Mouse (Mus musculus): ENCODE measurements around the gene Bmper. TPM values are rescaled to one million over a fixed set of nuclear protein-coding genes. Genes with fewer than 3 reads are reported as not detected.
A peak's percentile ranks its signal among the peaks of the same experiment; 100 is the strongest.

Bmper gene
- polyA plus RNA-seq, 1 experiment from 2014 or later, result 14.0 TPM

DNA sequence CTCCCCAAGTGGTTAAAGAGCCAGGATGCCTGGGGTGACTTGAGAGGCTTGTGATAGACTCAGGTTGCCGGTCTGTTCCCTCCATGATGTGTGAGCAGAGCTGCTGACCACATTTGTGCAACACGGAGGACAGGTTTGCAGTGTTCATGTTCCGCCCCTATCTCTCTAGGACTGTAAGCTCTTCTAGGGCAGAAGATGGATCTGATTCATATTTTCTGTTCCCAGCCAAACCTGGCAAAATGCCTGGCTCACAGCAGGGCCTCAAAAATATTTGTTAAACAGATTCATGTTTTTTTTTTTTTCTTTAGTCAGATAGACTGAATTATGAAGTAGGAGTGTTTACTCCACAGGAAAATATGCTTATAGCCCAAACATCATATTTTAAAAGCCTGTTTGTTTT is 20.0 kb downstream of the Bmper start:
- Histone ChIP-seq H3K27ac (no peak overlapping the region), H3K27me3 (peaks cover 8% of the 10 kb centered on the region; the same call in 1 of the 2 replicates), H3K4me1 (no peaks in the 10 kb centered on the region), H3K4me2 (no peak overlapping the region), H3K9ac (no peak overlapping the region), H3K36me3 (replicated peaks) (no peaks in the 10 kb centered on the region), H3K4me3 (replicated peaks) (no peak overlapping the region), H3K9me3 (no peaks in the 10 kb centered on the region)
- 86% methylated on average over 3 of the region's 3 CpGs for WGBS
- no peak for ATAC-seq (ENCODE audit: low FRiP score)

DNA sequence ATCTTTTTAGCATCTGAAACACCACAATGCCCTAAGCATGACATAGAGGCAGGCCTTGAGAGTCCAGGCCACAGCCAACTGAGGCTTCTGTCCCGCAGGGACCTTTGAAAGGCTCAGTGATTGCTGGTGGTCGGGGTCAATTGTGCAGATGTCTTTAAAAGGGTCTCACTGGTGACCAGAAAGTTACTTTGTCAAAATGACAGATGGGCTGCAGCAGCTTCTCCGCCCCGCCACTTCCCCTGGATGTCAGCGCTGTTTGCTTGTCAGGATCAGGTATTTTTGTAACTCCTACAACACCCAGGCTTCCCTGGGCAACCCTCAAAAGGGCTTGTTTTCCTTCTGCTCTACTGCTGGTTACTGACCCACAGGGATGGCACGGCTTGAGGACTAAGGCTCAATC is 21.0 kb downstream of the Bmper start:
- no peak overlapping the region for H3K9ac ChIP-seq
- no peak overlapping the region for H3K27ac ChIP-seq
- WGBS, result 82% methylated on average over 6 of the region's 6 CpGs
- H3K4me2 ChIP-seq, result no peak overlapping the region
- H3K27me3 ChIP-seq, result peaks cover 8% of the 10 kb centered on the region; the same call in 1 of the 2 replicates
- H3K36me3 ChIP-seq (replicated peaks), result no peaks in the 10 kb centered on the region
- H3K4me3 ChIP-seq (replicated peaks), result no peak overlapping the region
- no peaks in the 10 kb centered on the region for H3K4me1 ChIP-seq
- H3K9me3 ChIP-seq, result no peaks in the 10 kb centered on the region
- no peak for ATAC-seq (ENCODE audit: low FRiP score)

DNA sequence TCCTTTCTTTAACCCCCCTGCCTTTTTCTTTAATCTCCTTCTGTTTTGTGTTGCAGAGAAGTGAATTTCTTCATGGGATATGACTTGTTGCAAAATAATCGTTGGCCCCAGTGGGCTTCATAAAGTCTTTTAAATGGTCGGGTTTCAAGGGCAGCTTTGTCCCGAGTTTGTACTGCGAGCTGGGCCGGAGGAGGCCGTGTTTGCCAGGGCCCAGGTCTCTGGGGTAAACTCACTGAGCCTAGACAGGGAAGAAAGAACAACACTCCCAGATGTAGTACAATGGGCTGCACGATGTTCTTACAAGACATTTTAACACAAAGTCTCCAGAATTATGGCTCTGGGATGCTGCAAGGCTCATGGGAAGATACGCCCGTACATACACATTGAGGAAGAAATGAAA is 23.5 kb downstream of the Bmper start:
- ATAC-seq (ENCODE audit: low FRiP score), result no peak
- 85% methylated on average over 9 of the region's 9 CpGs for WGBS

DNA sequence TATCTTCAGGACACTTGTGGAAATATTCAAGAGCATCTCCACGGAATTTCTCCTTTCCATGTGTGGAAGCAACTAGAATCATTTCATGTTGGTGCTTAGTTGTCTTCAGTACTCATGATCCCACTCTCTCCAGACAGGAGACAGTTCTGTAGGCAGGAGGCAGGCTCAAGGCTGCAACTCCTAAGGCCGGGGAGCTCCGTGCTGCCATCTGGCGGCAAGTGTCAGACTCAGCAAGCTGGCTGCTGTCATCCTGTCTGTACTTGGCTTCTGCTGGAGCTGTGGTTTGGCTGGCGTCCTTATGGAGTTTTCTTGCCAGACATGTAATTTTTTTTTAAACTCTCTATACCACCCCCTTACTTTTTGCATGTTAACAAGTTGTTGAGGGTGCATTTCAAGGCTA is 27.1 kb downstream of the Bmper start:
- WGBS, result 7% methylated on average over 5 of the region's 5 CpGs
- Histone ChIP-seq H3K9me3 (no peaks in the 10 kb centered on the region), H3K4me3 (replicated peaks) (no peak overlapping the region), H3K4me2 (no peak overlapping the region), H3K27ac (no peak overlapping the region), H3K9ac (no peak overlapping the region), H3K36me3 (replicated peaks) (no peaks in the 10 kb centered on the region), H3K4me1 (peaks cover 28% of the 10 kb centered on the region), H3K27me3 (peaks cover 9% of the 10 kb centered on the region; the same call in 1 of the 2 replicates)
- ATAC-seq (ENCODE audit: low FRiP score), result peak; percentile 76

More for the DNA sequence above, 23.5 kb downstream of the Bmper start:
- no peak overlapping the region for H3K9ac ChIP-seq
- no peaks in the 10 kb centered on the region for H3K4me1 ChIP-seq
- H3K4me3 ChIP-seq (replicated peaks), result no peak overlapping the region
- no peaks in the 10 kb centered on the region for H3K36me3 ChIP-seq (replicated peaks)
- H3K27ac ChIP-seq, result no peak overlapping the region
- H3K4me2 ChIP-seq, result no peak overlapping the region
- peaks cover 8% of the 10 kb centered on the region; the same call in 1 of the 2 replicates for H3K27me3 ChIP-seq
- H3K9me3 ChIP-seq, result no peaks in the 10 kb centered on the region

DNA sequence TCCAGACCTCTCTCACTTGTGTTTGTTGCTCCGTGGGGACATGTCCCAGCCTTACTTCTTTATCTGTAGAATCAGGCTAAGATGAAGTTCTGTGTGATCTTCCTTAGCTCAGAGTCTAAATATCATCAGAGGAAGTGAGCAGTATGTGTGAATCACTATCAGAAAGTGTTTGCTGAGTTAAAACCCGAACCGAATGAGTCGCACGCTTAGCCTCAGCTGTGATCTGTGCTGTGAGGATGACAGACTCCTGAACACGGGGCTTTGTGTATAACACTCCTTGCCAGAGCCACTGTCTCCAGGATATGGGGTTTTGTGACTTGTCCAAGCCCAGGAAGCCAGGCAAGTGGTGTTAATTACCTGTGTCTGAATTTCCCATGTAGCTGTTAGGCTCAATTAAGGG is 28.1 kb downstream of the Bmper start:
- Histone ChIP-seq H3K36me3 (replicated peaks) (no peaks in the 10 kb centered on the region), H3K4me2 (no peak overlapping the region), H3K27me3 (0 out of 2 replicates have a peak, but pooled peaks cover 4% of the 10 kb centered on the region), H3K27ac (no peak overlapping the region), H3K9me3 (no peaks in the 10 kb centered on the region), H3K4me3 (replicated peaks) (no peak overlapping the region), H3K9ac (peak overlapping the region; percentile 12; the same call in 1 of the 2 replicates), H3K4me1 (peaks cover 28% of the 10 kb centered on the region)
- WGBS, result 85% methylated on average over 6 of the region's 6 CpGs
- ATAC-seq (ENCODE audit: low FRiP score), result no peak

DNA sequence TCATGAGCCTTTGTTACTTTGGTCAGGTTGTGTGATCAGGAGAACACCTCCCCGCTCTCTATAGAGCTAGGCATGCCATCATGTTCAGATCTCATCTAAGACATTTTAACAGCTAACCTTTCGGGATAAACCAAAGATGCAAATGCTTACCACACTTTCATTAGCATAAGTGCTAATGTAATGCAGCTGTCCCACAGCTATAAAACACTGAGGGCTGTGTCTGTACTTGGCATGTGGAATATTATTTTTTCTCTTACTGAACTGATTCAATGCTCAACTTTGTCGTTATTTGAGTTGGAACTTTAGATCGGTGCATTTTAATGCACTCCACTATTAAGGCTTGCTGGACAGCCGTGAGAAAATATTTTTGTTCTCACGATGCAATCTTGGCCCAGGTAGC is 30.7 kb downstream of the Bmper start:
- Histone ChIP-seq H3K4me1 (peaks cover 28% of the 10 kb centered on the region), H3K9ac (no peak overlapping the region), H3K9me3 (no peaks in the 10 kb centered on the region), H3K27ac (no peak overlapping the region), H3K4me3 (replicated peaks) (no peak overlapping the region), H3K4me2 (no peak overlapping the region), H3K27me3 (0 out of 2 replicates have a peak, but pooled peaks cover 4% of the 10 kb centered on the region), H3K36me3 (replicated peaks) (no peaks in the 10 kb centered on the region; the same call in 1 of the 2 replicates)
- 75% methylated on average over 6 of the region's 6 CpGs for WGBS
- no peak for ATAC-seq (ENCODE audit: low FRiP score)

DNA sequence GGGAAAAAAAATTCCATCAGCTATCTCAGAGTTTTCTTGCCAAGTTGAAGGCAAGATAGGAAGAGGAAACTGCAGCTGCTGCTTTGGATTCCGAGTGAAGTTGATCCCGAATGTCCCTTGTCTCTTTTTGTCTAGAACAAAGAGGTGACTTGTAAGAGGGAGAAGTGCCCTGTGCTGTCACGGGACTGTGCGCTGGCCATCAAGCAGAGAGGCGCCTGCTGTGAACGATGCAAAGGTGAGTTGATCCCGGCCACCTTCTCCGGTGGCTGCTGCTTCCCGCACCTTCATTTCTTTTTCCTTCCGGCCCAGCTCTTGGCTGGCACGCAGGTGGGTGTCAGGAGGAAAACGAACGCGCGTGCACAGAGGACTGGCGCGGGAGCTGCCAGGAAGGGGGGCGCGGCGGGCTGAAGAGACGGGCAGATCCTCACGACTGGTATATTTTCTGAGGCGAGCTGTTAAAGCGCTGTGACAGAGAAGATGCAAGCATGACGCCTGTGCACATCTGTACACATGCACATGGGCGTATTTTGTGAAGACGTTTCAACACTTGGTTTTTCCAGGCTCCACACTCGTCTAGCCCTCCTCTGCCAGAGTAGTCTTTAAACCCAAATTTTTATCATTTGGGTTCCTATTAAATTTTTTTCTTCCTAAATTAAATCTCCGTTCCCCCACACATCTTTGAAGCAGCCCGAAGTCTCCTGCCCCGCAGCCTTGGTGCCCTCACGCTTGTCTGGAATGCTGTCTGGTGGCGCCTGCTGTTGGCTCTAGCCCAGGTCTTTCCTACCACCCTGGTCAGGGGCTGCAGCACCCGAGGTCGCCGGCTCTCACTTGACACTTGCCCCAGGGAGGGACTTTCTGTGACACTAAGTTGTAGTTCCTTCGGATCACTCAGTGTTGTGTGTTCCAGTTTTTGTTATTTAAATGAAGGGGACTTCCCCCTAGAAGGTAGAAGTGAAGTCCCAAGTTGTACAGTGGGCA is 31.6 kb downstream of the Bmper start:
- H3K27me3 ChIP-seq, result 0 out of 2 replicates have a peak, but pooled peaks cover 4% of the 10 kb centered on the region
- WGBS, result 32% methylated on average over 37 of the region's 37 CpGs
- peak overlapping the region; percentile 29 for H3K4me3 ChIP-seq (replicated peaks)
- peaks cover 28% of the 10 kb centered on the region for H3K4me1 ChIP-seq
- H3K36me3 ChIP-seq (replicated peaks), result peaks cover 3% of the 10 kb centered on the region; the same call in 1 of the 2 replicates
- H3K27ac ChIP-seq, result no peak overlapping the region
- peak overlapping the region; percentile 54 for H3K4me2 ChIP-seq
- H3K9me3 ChIP-seq, result 0 out of 2 replicates have a peak, but pooled peaks cover 5% of the 10 kb centered on the region
- ATAC-seq (ENCODE audit: low FRiP score), result peak; percentile 37; the same call in 1 of the 2 replicates
- peak overlapping the region; percentile 41; the same call in 1 of the 2 replicates for H3K9ac ChIP-seq

DNA sequence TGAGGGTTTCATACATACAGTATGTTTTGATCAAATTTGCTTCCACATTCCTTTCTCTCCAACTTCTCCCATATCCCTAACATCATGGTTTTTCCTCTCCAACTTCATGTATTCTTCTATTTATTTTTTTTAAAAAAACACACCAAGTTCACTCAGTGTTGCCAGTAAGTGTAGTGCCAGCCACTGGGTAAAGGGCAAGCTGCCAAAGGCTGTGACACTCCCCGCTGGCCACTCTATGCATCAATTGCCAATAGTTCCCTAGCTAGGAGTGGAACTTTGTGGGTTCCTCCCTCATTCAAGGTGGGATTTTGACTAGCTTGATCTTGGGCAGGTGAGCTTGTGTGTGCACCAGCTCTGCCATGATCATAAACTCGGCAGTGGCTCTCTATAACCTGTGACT is 33.0 kb downstream of the Bmper start:
- Histone ChIP-seq H3K27ac (no peak overlapping the region), H3K4me1 (peaks cover 28% of the 10 kb centered on the region), H3K4me2 (no peak overlapping the region), H3K9me3 (0 out of 2 replicates have a peak, but pooled peaks cover 5% of the 10 kb centered on the region), H3K9ac (no peak overlapping the region), H3K36me3 (replicated peaks) (peaks cover 3% of the 10 kb centered on the region; the same call in 1 of the 2 replicates), H3K4me3 (replicated peaks) (no peak overlapping the region), H3K27me3 (0 out of 2 replicates have a peak, but pooled peaks cover 4% of the 10 kb centered on the region)
- no peak for ATAC-seq (ENCODE audit: low FRiP score)
- WGBS, result 88% methylated on average over 2 of the region's 2 CpGs

DNA sequence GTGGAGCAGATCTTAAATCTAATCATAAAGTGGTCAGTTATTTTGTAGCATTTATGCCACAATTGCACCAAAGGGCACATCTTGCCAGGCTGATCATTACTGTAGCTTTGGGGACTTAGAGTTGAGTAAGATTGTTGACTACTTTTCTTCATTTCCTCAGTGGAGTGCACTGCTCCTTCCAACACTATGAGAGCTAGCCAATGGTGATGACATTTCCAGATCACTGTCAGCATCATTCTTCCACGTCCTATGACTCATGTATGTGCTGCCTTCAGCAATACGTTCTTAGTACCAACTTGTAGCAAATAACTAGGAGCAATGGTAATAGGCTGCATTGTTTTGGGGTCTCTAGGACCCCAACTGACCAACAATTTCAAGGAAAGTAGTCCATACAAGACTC is 33.7 kb downstream of the Bmper start:
- no peak for ATAC-seq (ENCODE audit: low FRiP score)
- 92% methylated on average over 2 of the region's 2 CpGs for WGBS

DNA sequence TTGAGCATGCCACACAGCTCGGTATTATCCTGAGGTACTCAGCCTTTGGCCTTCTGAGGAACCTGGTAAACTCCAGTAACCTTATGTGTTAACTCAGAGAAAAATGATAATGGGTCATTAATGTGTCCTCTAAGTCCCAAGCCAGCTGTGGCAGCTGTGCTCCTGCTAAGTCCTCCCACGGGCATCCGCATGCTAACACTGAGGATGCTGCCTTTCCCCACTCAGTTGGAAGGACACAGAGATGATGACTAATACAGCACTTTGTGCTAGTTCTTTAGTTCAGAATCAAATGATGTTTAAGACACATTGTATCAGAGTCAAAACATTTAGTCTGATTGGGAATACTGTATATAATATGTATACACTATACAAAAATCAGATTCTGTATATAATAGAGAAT is 39.0 kb downstream of the Bmper start:
- no peak for ATAC-seq (ENCODE audit: low FRiP score)
- peaks cover 3% of the 10 kb centered on the region; the same call in 1 of the 2 replicates for H3K36me3 ChIP-seq (replicated peaks)
- 97% methylated on average over 3 of the region's 3 CpGs for WGBS
- H3K27ac ChIP-seq, result no peak overlapping the region
- H3K4me2 ChIP-seq, result no peak overlapping the region
- no peaks in the 10 kb centered on the region for H3K27me3 ChIP-seq
- no peaks in the 10 kb centered on the region for H3K4me1 ChIP-seq
- H3K9ac ChIP-seq, result no peak overlapping the region
- 0 out of 2 replicates have a peak, but pooled peaks cover 5% of the 10 kb centered on the region for H3K9me3 ChIP-seq
- no peak overlapping the region for H3K4me3 ChIP-seq (replicated peaks)

More for the DNA sequence above, 33.7 kb downstream of the Bmper start:
- H3K9me3 ChIP-seq, result 0 out of 2 replicates have a peak, but pooled peaks cover 5% of the 10 kb centered on the region
- peaks cover 3% of the 10 kb centered on the region; the same call in 1 of the 2 replicates for H3K36me3 ChIP-seq (replicated peaks)
- H3K4me3 ChIP-seq (replicated peaks), result no peak overlapping the region
- H3K27me3 ChIP-seq, result 0 out of 2 replicates have a peak, but pooled peaks cover 4% of the 10 kb centered on the region
- H3K9ac ChIP-seq, result no peak overlapping the region
- H3K4me2 ChIP-seq, result no peak overlapping the region
- H3K27ac ChIP-seq, result no peak overlapping the region
- peaks cover 28% of the 10 kb centered on the region for H3K4me1 ChIP-seq

DNA sequence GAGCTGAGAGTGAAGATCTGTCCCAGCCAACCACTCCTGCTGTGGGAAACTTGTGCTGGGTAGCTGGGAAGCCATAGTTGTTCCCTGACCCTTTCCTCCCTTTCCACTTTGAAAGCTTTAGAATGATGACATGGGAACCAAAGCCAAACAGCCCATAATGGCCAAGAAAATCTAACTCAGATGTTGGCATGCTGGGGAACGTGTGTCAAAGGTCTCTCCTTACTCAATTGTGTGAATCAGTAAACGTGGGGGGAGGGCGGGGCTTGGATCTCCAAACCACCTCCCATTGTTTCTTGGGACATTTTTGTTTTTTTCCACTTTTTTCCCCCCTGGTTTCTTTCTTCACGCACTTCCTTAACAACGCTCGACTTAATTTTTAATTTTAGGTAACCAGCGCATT is 40.0 kb downstream of the Bmper start:
- ATAC-seq (ENCODE audit: low FRiP score), result no peak
- H3K9me3 ChIP-seq, result 0 out of 2 replicates have a peak, but pooled peaks cover 5% of the 10 kb centered on the region
- H3K4me2 ChIP-seq, result no peak overlapping the region
- no peaks in the 10 kb centered on the region for H3K27me3 ChIP-seq
- H3K9ac ChIP-seq, result no peak overlapping the region
- H3K36me3 ChIP-seq (replicated peaks), result peaks cover 3% of the 10 kb centered on the region; the same call in 1 of the 2 replicates
- no peak overlapping the region for H3K27ac ChIP-seq
- H3K4me3 ChIP-seq (replicated peaks), result no peak overlapping the region
- WGBS, result 87% methylated on average over 7 of the region's 7 CpGs
- no peaks in the 10 kb centered on the region for H3K4me1 ChIP-seq

DNA sequence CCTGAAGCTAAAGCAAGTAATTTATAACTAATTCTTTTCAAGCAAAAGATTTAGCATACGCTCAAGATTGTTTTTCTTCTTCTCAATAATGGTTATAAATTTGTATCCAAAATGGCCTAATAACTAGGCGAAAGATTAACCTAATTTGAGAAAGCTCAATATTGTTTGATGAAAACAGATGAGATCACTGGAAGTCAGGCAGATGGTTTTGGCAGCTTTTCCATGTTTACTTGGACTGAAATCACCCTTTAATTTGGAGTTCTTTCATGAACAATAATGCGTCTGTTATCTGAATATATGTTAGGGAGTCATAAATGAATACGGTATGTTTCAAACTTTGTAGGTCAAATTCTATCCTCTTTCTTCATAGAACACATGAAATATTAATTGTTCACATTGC is 41.6 kb downstream of the Bmper start:
- no peaks in the 10 kb centered on the region for H3K36me3 ChIP-seq (replicated peaks)
- no peak overlapping the region for H3K9ac ChIP-seq
- H3K4me1 ChIP-seq, result peaks cover 3% of the 10 kb centered on the region; the same call in 1 of the 2 replicates
- H3K27ac ChIP-seq, result no peak overlapping the region
- no peak for ATAC-seq (ENCODE audit: low FRiP score)
- H3K4me3 ChIP-seq (replicated peaks), result no peak overlapping the region
- H3K4me2 ChIP-seq, result no peak overlapping the region
- H3K27me3 ChIP-seq, result no peaks in the 10 kb centered on the region
- H3K9me3 ChIP-seq, result no peaks in the 10 kb centered on the region
- 89% methylated on average over 4 of the region's 4 CpGs for WGBS
